26 mouse cellular contexts compared by ENCODE assay signal in genomic region chr2:70845871-70846270, GRCm38 (mm10). TPM values are rescaled to one million over a fixed set of nuclear protein-coding genes. Genes with fewer than 3 reads are reported as not detected.
DNase-seq lines count a peak whose midpoint lies in the region; ATAC-seq and TF ChIP-seq lines count a peak whose summit lies in the region.
"Had no signal": no experiment of that assay in that cellular context is flagged by ENCODE, and none has a peak within 500 bp of the region (broad histone marks: within the 10 kb centered on the region; RNA-seq: fewer than 3 reads in every experiment).

No protein-coding gene starts in this region.

- H3K9ac ChIP-seq in MEL (ENCODE audit: control insufficient read depth, low read depth, low read length, poor library complexity, severe bottlenecking): no peak overlapping the region
- no peak overlapping the region for H3K9ac ChIP-seq in lung, postnatal 0 days (replicated peaks; ENCODE audit: low read depth)
- H3K9ac ChIP-seq: embryonic facial prominence, embryonic 13.5 days; embryonic facial prominence, embryonic 15.5 days; forebrain, embryonic 12.5 days; forebrain, postnatal 0 days had no signal

- peak; percentile 52 for DNase-seq in heart, adult 11 months
- DNase-seq in heart, embryonic 10.5 days (ENCODE audit: low spot score): no peak
- DNase-seq in MEL (ENCODE audit: low read depth, low spot score): peak; percentile 58
- no peak for DNase-seq in lung, postnatal 0 days (ENCODE audit: low spot score)
- no peak for DNase-seq in frontal cortex, adult 2 months (ENCODE audit: extremely low spot score in 1 of 2, low spot score in 1 of 2)
- DNase-seq: adrenal gland, adult 2 months; adrenal gland, postnatal 10 days; adrenal gland, postnatal 25 days; B cell, adult 2 months; cerebellum, adult 11 months; cerebellum, adult 18-20 months; cerebellum, adult 8-10 months; cerebellum, adult 9-11 months; cerebellum, postnatal 14 days; cerebellum, postnatal 36 days; embryo, embryonic 11 days; forebrain, postnatal 0 days had no signal

- WGBS in heart, embryonic 10.5 days: 73% methylated on average over 2 of the region's 2 CpGs
- 61% methylated on average over 2 of the region's 2 CpGs for WGBS in lung, postnatal 0 days

- no peak for TF ChIP-seq POLR2A in MEL (IDR thresholded peaks at IDR 0.05; ENCODE audit: control insufficient read depth in 1 of 2, insufficient read depth in 1 of 2, low read depth in 1 of 2, low read length in 2 of 2, poor library complexity in 1 of 2)

- TF ChIP-seq RAD21 in MEL (IDR thresholded peaks at IDR 0.05; ENCODE audit: low read depth, low read length): no peak

- H3K4me2 ChIP-seq in lung, postnatal 0 days (replicated peaks; ENCODE audit: low read depth, low read length): no peak overlapping the region
- H3K4me2 ChIP-seq: embryonic facial prominence, embryonic 13.5 days; embryonic facial prominence, embryonic 15.5 days; forebrain, embryonic 12.5 days had no signal

- TF ChIP-seq EP300 in MEL (IDR thresholded peaks at IDR 0.05; ENCODE audit: low read depth in 1 of 2, low read length in 2 of 2): 0 out of 4 replicates have a peak, but pooled peaks of 1 of the 2 experiments have one; percentile 15
- TF ChIP-seq EP300 in lung, postnatal 0 days (IDR thresholded peaks at IDR 0.05): no peak

- no peak overlapping the region for H3K27ac ChIP-seq in heart, embryonic 10.5 days
- H3K27ac ChIP-seq in MEL (ENCODE audit: control insufficient read depth, low read depth, low read length): no peak overlapping the region
- H3K27ac ChIP-seq in lung, postnatal 0 days (ENCODE audit: low read length): no peak overlapping the region
- H3K27ac ChIP-seq: embryonic facial prominence, embryonic 13.5 days; embryonic facial prominence, embryonic 15.5 days; forebrain, embryonic 10.5 days; forebrain, embryonic 12.5 days had no signal

- no peaks in the 10 kb centered on the region for H3K36me3 ChIP-seq in heart, embryonic 10.5 days
- peaks cover 0 to 2% of the 10 kb centered on the region in 2 experiments; a peak in 1 of 4 replicates for H3K36me3 ChIP-seq in MEL (ENCODE audit: control insufficient read depth in 1 of 2, insufficient read depth in 2 of 2, low read length in 2 of 2)
- H3K36me3 ChIP-seq in lung, postnatal 0 days (ENCODE audit: insufficient read depth, low read length): no peaks in the 10 kb centered on the region
- H3K36me3 ChIP-seq: embryonic facial prominence, embryonic 13.5 days; embryonic facial prominence, embryonic 15.5 days; forebrain, embryonic 10.5 days; forebrain, embryonic 12.5 days; G1E had no signal

- H3K27me3 ChIP-seq in heart, embryonic 10.5 days (ENCODE audit: insufficient read depth, poor library complexity, severe bottlenecking): no peaks in the 10 kb centered on the region
- no peaks in the 10 kb centered on the region for H3K27me3 ChIP-seq in MEL (ENCODE audit: control insufficient read depth in 1 of 2, insufficient read depth in 2 of 2, low read length in 2 of 2)
- H3K27me3 ChIP-seq in lung, postnatal 0 days (replicated peaks; ENCODE audit: insufficient read depth, low read length): no peaks in the 10 kb centered on the region
- H3K27me3 ChIP-seq: CH12.LX; embryonic facial prominence, embryonic 13.5 days; embryonic facial prominence, embryonic 15.5 days; forebrain, embryonic 12.5 days had no signal

- no peaks in the 10 kb centered on the region for H3K9me3 ChIP-seq in heart, embryonic 10.5 days
- no peaks in the 10 kb centered on the region for H3K9me3 ChIP-seq in MEL (replicated peaks; ENCODE audit: insufficient read depth, low read length)
- H3K9me3 ChIP-seq in lung, postnatal 0 days (ENCODE audit: low read length): no peaks in the 10 kb centered on the region
- H3K9me3 ChIP-seq: embryonic facial prominence, embryonic 13.5 days; embryonic facial prominence, embryonic 15.5 days; forebrain, embryonic 10.5 days; forebrain, embryonic 12.5 days; G1E had no signal

- no peaks in the 10 kb centered on the region for H3K79me2 ChIP-seq in MEL (ENCODE audit: control insufficient read depth, insufficient read depth, low read length, poor library complexity)

- TF ChIP-seq CTCF in MEL (IDR thresholded peaks at IDR 0.05 in 2 of 3, conservative IDR thresholded peaks at IDR 0.05 in 1 of 3; ENCODE audit: control insufficient read depth in 1 of 3, insufficient read depth in 1 of 3, low read depth in 2 of 3, low read length in 3 of 3, poor library complexity in 1 of 3, severe bottlenecking in 1 of 3): no peak
- TF ChIP-seq CTCF in lung, postnatal 0 days (IDR thresholded peaks at IDR 0.05): no peak

- no peak overlapping the region for H3K4me3 ChIP-seq in heart, embryonic 10.5 days
- H3K4me3 ChIP-seq in MEL (ENCODE audit: control insufficient read depth in 1 of 2, insufficient read depth in 1 of 2, low read depth in 2 of 2, low read length in 2 of 2): no peak overlapping the region
- H3K4me3 ChIP-seq in lung, postnatal 0 days (ENCODE audit: low read depth, low read length): no peak overlapping the region
- H3K4me3 ChIP-seq: embryonic facial prominence, embryonic 13.5 days; embryonic facial prominence, embryonic 15.5 days; erythroblast, embryonic 14.5 days; forebrain, embryonic 10.5 days; forebrain, embryonic 12.5 days had no signal

- H3K4me1 ChIP-seq in heart, embryonic 10.5 days: peaks cover 6% of the 10 kb centered on the region; the same call in 1 of the 2 replicates
- peaks cover 3 to 4% of the 10 kb centered on the region in 2 experiments; a peak in 3 of 4 replicates for H3K4me1 ChIP-seq in MEL (ENCODE audit: control insufficient read depth in 1 of 2, insufficient read depth in 2 of 2, low read length in 2 of 2)
- H3K4me1 ChIP-seq in lung, postnatal 0 days (ENCODE audit: insufficient read depth, low read depth, low read length): no peaks in the 10 kb centered on the region
- H3K4me1 ChIP-seq: embryonic facial prominence, embryonic 13.5 days; embryonic facial prominence, embryonic 15.5 days; forebrain, embryonic 12.5 days had no signal

- 0 out of 2 replicates have a peak, but pooled peaks have one; percentile 34 for ATAC-seq in megakaryocyte progenitor cell, adult 5-6 weeks (replicated peaks; ENCODE audit: poor library complexity)
- ATAC-seq in lung, postnatal 0 days: no peak
- ATAC-seq: forebrain, embryonic 14.5 days; forebrain, postnatal 0 days had no signal

TF ChIP-seq in MEL, 35 proteins besides CTCF, POLR2A, EP300 and RAD21:
- no peak for TF ChIP-seq RCOR1 (IDR thresholded peaks at IDR 0.05; ENCODE audit: low read depth, low read length)
- no peak for TF ChIP-seq JUND (IDR thresholded peaks at IDR 0.05; ENCODE audit: low read depth, low read length)
- TF ChIP-seq KAT2A (conservative IDR thresholded peaks at IDR 0.05; ENCODE audit: low read depth, low read length): no peak
- no peak for TF ChIP-seq ZNF384 (IDR thresholded peaks at IDR 0.05; ENCODE audit: low read depth, low read length)
- no peak for TF ChIP-seq ZKSCAN1 (IDR thresholded peaks at IDR 0.05; ENCODE audit: low read depth, low read length)
- TF ChIP-seq GATA1 (IDR thresholded peaks at IDR 0.05; ENCODE audit: low read depth, low read length): 0 out of 2 replicates have a peak, but pooled peaks have one; percentile 15

RNA-seq across cellular contexts. Expression of gene Tlk1, which starts 20.3 kb away (rescaled TPM):
- 26.4 and 28.3 TPM in 2 replicates for polyA plus RNA-seq in heart, embryonic 10.5 days (2016; fragmentation: Nextera tagmentation; extraction: Ambion mirVana)
- total RNA-seq in MEL (2012; rRNA removed): 20.5 and 23.6 TPM in 2 replicates
- 10 to 100 TPM; 56.6 to 57.0 TPM for polyA plus RNA-seq in MEL (2012; ENCODE audit: insufficient read depth in 1 of 2, insufficient read length in 2 of 2, low read depth in 1 of 2, low replicate concordance in 2 of 2, missing spikeins in 1 of 2)
- total RNA-seq in megakaryocyte progenitor cell, adult 5-6 weeks (2015): 71.7 and 80.6 TPM in 2 replicates
- total RNA-seq in megakaryocyte progenitor cell, adult 5-6 weeks (2017): 41.5 and 45.2 TPM in 2 replicates
- polyA plus RNA-seq in lung, postnatal 0 days (2015; fragmentation: Nextera tagmentation; extraction: Ambion mirVana): 23.7 and 27.8 TPM in 2 replicates
- polyA plus RNA-seq in frontal cortex, adult 2 months (2012; rRNA removed): 44.9 and 47.1 TPM in 2 replicates

Comparison
In these comparisons a context has a peak if more than half of its experiments do, and no peak if none do; other contexts are left out.
1. DNase-seq: peak in heart, adult 11 months (single experiment) and MEL (single experiment); none in heart, embryonic 10.5 days (single experiment), lung, postnatal 0 days (single experiment) and frontal cortex, adult 2 months (0 of 2).